Mouse (Mus musculus) liver, postnatal 0 days (tissue): ENCODE measurements around the gene Ppid.

Experiments used
- CTCF ChIP-seq: sonication (generic); IDR thresholded peaks from 2 replicates; pipeline ENCODE4 v1.5.1; 2016; ENCODE audit warnings: antibody characterized with exemption, low read depth
- EP300 ChIP-seq: IDR thresholded peaks from 2 replicates; pipeline ENCODE4 v1.6.1; 2016; ENCODE audit warnings: antibody characterized with exemption, low read depth, mild to moderate bottlenecking

- no peak for TF ChIP-seq EP300
- TF ChIP-seq CTCF: no peak
These were observed 36.1 kb upstream of the Ppid start for GRCm38 (mm10) chr3:79555061-79555460.
